Mouse (Mus musculus) bone marrow macrophage, adult 2 months (primary cell): ENCODE data around the gene Adamtsl1.

ENCODE experiments used
- CTCF ChIP-seq: IDR thresholded peaks from 2 replicates; pipeline ENCODE4 v1.5.1; 2012; ENCODE audit warnings: low read depth, mild to moderate bottlenecking, low read length, moderate library complexity
- POLR2A ChIP-seq: IDR thresholded peaks from 2 replicates; pipeline ENCODE4 v1.6.1; 2012; ENCODE audit warnings: mild to moderate bottlenecking, low read depth, low read length, borderline replicate concordance

DNA sequence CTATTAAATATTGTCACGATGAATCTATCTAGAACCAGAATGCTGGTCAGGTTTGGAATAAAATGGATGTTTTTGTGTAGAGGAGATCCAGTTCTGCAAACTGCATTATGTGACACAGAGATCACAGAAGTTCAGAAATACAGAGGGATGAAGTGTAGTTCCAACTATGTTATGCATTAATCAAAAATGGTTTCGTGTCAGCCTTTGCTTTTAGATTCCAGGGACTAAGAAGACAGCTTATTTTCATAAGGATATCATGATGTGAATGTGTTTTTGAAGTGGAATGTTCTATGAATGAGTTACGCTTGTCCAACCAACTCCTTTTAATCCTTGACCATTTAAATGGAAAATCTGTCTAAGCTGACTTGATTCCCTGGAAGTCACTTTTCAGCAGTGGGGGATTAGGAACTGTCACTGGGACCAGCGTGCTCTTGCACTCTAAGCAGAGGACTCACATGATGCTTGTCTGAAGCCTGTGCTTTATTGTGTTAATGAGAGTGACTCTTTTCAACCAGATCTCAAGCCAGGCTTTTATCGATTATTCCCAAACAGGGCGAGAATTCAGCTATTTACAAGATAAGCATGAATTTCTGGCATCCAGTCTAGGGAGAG, 269.9 kb downstream of the Adamtsl1 start:
- no peak for TF ChIP-seq CTCF
- no peak for TF ChIP-seq POLR2A
